Mouse (Mus musculus) heart, embryonic 15.5 days (tissue): ENCODE data around the gene Gm10563. TPM values are rescaled to one million over a fixed set of nuclear protein-coding genes. Genes with fewer than 3 reads are reported as not detected.

Source experiments
- ATAC-seq: fragments of 200-750 bp; cut with Nextera tagmentation; replicated peaks from 2 replicates; pipeline ENCODE4 v1.8.0; 2017; ENCODE audit warnings: low read depth, moderate TSS enrichment; ENCODE audit not compliant: insufficient number of reproducible peaks, insufficient read depth, low FRiP score
- H3K27ac ChIP-seq: fragments of 300-500 bp; sonication (generic); 2 replicates; pipeline ENCODE4 v1.5.1; 2015; ENCODE audit warnings: mild to moderate bottlenecking, inconsistent platforms
- H3K27me3 ChIP-seq: fragments of 300-500 bp; sonication (generic); 2 replicates; pipeline ENCODE4 v1.6.1; 2015; ENCODE audit warnings: inconsistent platforms
- H3K36me3 ChIP-seq: fragments of 300-500 bp; sonication (generic); 2 replicates; pipeline ENCODE4 v1.6.1; 2015; ENCODE audit warnings: mild to moderate bottlenecking, inconsistent platforms
- H3K4me1 ChIP-seq: fragments of 300-500 bp; sonication (generic); replicated peaks from 2 replicates; pipeline ENCODE4 v1.6.1; 2015; ENCODE audit warnings: inconsistent platforms
- H3K4me2 ChIP-seq: fragments of 300-500 bp; sonication (generic); 2 replicates; pipeline ENCODE4 v1.6.1; 2015; ENCODE audit warnings: inconsistent platforms, mild to moderate bottlenecking, moderate library complexity
- H3K4me3 ChIP-seq: fragments of 300-500 bp; sonication (generic); 2 replicates; pipeline ENCODE4 v1.5.1; 2015; ENCODE audit warnings: mild to moderate bottlenecking, inconsistent platforms
- H3K9ac ChIP-seq: fragments of 300-500 bp; sonication (generic); 2 replicates; pipeline ENCODE4 v1.6.1; 2015; ENCODE audit warnings: mild to moderate bottlenecking, inconsistent platforms
- H3K9me3 ChIP-seq: fragments of 300-500 bp; sonication (generic); replicated peaks from 2 replicates; pipeline ENCODE4 v1.6.1; 2016; ENCODE audit warnings: inconsistent platforms
- WGBS: fragments of 180-500 bp; shearing (Covaris S2); methylation state at CpG from one replicate; pipeline ENCODE4 v1.1.7; 2015; ENCODE audit warnings: mixed read lengths; 5-methylcytosine and 5-hydroxymethylcytosine counted together
- polyA plus RNA-seq: library from polyadenylated mRNA; unstranded; fragments of >200 nt; fragmentation: Nextera tagmentation; extraction: Ambion mirVana; gene quantifications from 2 replicates; pipeline ENCODE4 v1.2.1, GENCODE M21; 2015

Gm10563 gene
- polyA plus RNA-seq, 1 experiment from 2014 or later: not detected

DNA sequence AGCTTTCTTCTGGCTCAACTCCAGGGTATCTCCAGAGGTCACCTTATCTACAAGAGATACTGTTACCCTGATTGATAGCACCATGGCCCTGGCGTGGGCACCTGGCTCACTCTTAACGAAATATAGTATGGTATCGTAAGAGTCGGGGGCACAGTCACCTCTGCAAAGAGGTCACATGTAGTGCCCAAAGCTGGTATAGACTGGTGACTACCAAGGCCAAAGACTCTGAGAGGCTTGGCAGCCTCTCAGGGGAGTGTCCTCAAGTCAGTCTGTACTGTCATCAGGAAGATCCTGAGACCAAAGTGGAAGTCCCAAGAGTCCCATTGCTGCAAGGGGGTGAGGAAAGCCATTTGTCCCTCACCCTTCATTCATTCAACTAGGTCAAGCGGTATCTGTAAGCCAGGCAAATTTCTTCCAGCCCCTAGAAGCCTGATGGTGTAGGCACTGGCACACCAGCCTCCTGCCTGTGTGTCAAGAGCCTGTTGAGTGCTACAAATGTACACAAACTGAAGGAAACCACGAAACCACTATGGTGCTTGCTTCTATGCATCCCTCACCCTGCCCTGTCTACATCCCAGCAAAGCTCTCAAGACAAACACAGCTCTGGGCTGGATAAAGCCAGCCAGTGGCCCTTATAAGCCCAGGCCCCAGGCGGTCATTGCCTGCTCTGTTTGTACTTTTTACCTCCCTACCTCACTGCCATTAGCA lies 54.0 kb downstream of the Gm10563 start:
- H3K9me3 ChIP-seq: no peaks in the 10 kb centered on the region
- H3K4me1 ChIP-seq: no peaks in the 10 kb centered on the region
- H3K36me3 ChIP-seq: peaks cover 35% of the 10 kb centered on the region
- no peak overlapping the region for H3K27ac ChIP-seq
- no peak for ATAC-seq
- no peak overlapping the region for H3K4me2 ChIP-seq
- no peaks in the 10 kb centered on the region for H3K27me3 ChIP-seq
- 65% methylated on average over 7 of the region's 7 CpGs for WGBS
- H3K4me3 ChIP-seq: no peak overlapping the region
- no peak overlapping the region for H3K9ac ChIP-seq

GRCm38 (mm10) chr4:155589356-155589755 lies 55.9 kb downstream of the Gm10563 start:
- 95% methylated on average over 5 of the region's 5 CpGs for WGBS
- no peaks in the 10 kb centered on the region for H3K9me3 ChIP-seq
- no peaks in the 10 kb centered on the region for H3K4me1 ChIP-seq

GRCm38 (mm10) chr4:155582279-155582905 lies 62.8 kb downstream of the Gm10563 start:
- peaks cover 44% of the 10 kb centered on the region for H3K36me3 ChIP-seq
- ATAC-seq: no peak

More at GRCm38 (mm10) chr4:155589356-155589755, 55.9 kb downstream of the Gm10563 start:
- Histone ChIP-seq H3K4me3 (no peak overlapping the region), H3K27me3 (no peaks in the 10 kb centered on the region), H3K36me3 (peaks cover 53% of the 10 kb centered on the region), H3K9ac (no peak overlapping the region), H3K4me2 (no peak overlapping the region), H3K27ac (no peak overlapping the region)
- ATAC-seq: no peak

GRCm38 (mm10) chr4:155580420-155580819 lies 64.8 kb downstream of the Gm10563 start:
- no peak overlapping the region for H3K9ac ChIP-seq
- H3K4me2 ChIP-seq: no peak overlapping the region
- no peaks in the 10 kb centered on the region for H3K9me3 ChIP-seq
- ATAC-seq: no peak
- no peaks in the 10 kb centered on the region for H3K4me1 ChIP-seq
- H3K4me3 ChIP-seq: no peak overlapping the region
- WGBS: 33% methylated on average over 1 of the region's 1 CpGs
- H3K27me3 ChIP-seq: no peaks in the 10 kb centered on the region
- no peak overlapping the region for H3K27ac ChIP-seq
- H3K36me3 ChIP-seq: peaks cover 31% of the 10 kb centered on the region

More at GRCm38 (mm10) chr4:155582279-155582905, 62.8 kb downstream of the Gm10563 start:
- 89% methylated on average over 6 of the region's 6 CpGs for WGBS
- H3K27me3 ChIP-seq: no peaks in the 10 kb centered on the region
- H3K9me3 ChIP-seq: no peaks in the 10 kb centered on the region
- H3K27ac ChIP-seq: no peak overlapping the region
- no peak overlapping the region for H3K4me3 ChIP-seq
- H3K9ac ChIP-seq: no peak overlapping the region
- no peak overlapping the region for H3K4me2 ChIP-seq
- H3K4me1 ChIP-seq: no peaks in the 10 kb centered on the region

DNA sequence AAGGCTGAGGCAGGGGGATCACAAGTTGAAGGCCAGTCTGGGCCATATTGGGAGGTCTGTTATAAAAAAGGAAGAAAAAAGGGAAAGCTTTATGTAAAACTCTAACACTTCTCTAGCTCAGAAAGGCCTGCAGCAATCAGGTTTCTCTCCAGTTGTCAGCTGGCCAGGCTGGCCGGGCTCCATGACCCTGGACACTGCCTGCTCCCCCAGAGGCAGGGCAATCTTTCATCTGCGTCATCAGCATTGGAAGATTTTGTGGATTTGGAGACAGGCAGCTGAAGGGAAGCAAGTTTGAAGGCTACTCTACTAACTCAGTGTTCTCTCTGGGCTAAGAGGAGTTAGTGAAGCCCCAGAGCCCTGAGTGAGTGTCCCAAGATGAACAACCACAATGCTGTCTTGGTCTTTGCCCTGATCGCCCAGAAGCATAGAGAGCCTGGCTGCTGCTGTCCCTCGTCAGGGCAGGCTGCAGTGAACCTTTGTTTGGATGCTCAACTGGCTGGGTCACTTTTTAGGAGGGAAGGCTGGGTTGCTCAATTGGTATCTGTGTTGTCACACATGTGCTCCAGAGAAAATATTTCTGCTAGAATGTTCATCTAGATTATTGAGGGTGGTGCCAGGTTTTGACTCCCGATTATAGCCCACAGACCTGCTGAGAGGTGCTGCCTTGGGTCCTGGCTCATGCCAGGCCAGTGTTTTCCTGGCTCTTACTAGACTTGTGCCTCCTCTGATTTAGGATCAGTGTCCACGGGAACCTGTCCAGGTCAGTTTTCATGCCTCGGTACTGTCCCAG lies 66.7 kb downstream of the Gm10563 start:
- peaks cover 14% of the 10 kb centered on the region; the same call in 1 of the 2 replicates for H3K36me3 ChIP-seq
- no peak overlapping the region for H3K9ac ChIP-seq
- no peak overlapping the region for H3K4me3 ChIP-seq
- 0 out of 2 replicates have a peak, but pooled peaks cover 4% of the 10 kb centered on the region for H3K4me1 ChIP-seq
- 77% methylated on average over 7 of the region's 7 CpGs for WGBS
- ATAC-seq: no peak
- H3K27ac ChIP-seq: no peak overlapping the region
- no peaks in the 10 kb centered on the region for H3K27me3 ChIP-seq
- H3K4me2 ChIP-seq: no peak overlapping the region
- no peaks in the 10 kb centered on the region for H3K9me3 ChIP-seq

DNA sequence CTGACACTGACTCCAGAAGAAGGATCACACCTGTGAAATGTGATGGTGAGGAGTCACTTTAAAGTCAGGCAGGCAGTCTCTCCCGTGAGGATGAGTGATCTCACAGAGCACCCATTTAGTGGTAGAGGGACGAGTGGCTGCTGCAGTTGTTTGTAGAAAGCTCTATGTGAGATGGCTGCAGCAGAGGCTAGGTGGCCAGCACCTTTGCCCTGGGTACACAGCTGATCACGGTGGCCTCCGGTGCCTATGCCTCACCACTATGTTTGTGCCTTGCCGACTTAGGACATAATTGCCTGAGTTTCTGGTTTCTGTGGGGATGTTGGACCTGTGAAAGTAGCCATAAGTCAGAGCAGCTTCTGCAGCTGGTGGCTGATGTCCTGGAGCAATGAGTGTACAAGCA lies 67.5 kb downstream of the Gm10563 start:
- peaks cover 9% of the 10 kb centered on the region; the same call in 1 of the 2 replicates for H3K36me3 ChIP-seq
- no peak overlapping the region for H3K27ac ChIP-seq
- H3K9me3 ChIP-seq: no peaks in the 10 kb centered on the region
- H3K4me2 ChIP-seq: no peak overlapping the region
- no peak for ATAC-seq
- H3K9ac ChIP-seq: no peak overlapping the region
- WGBS: 82% methylated on average over 5 of the region's 5 CpGs
- H3K4me3 ChIP-seq: no peak overlapping the region
- H3K27me3 ChIP-seq: no peaks in the 10 kb centered on the region
- H3K4me1 ChIP-seq: 0 out of 2 replicates have a peak, but pooled peaks cover 4% of the 10 kb centered on the region

- no peak for ATAC-seq
- Histone ChIP-seq H3K4me3 (no peak overlapping the region), H3K9ac (no peak overlapping the region), H3K36me3 (peaks cover 7% of the 10 kb centered on the region; the same call in 1 of the 2 replicates), H3K4me2 (no peak overlapping the region), H3K27ac (no peak overlapping the region), H3K27me3 (no peaks in the 10 kb centered on the region), H3K4me1 (0 out of 2 replicates have a peak, but pooled peaks cover 4% of the 10 kb centered on the region), H3K9me3 (no peaks in the 10 kb centered on the region)
- 88% methylated on average over 9 of the region's 9 CpGs for WGBS
Measured at GRCm38 (mm10) chr4:155577132-155577531, 68.1 kb downstream of the Gm10563 start.

DNA sequence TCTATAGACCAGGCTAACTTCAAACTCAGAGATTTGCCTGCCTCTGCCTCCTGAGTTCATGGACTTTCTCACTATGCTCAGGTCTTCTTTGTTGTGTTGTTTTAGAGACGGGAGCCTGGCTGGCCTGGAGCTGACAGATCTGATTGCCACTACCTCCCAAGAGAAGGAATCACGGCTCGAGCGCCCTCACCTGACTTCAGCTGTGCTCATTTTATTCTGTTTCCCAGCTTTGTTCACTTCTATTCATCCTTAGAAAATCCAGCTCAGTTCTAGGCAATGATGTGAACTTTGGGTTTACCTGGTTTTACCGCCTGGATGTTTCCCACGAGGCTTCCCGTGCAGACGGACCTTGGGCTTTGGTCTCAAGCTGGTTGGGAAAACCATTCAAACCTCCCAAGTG lies 69.7 kb downstream of the Gm10563 start:
- 0 out of 2 replicates have a peak, but pooled peaks cover 7% of the 10 kb centered on the region for H3K4me1 ChIP-seq
- no peak overlapping the region for H3K9ac ChIP-seq
- no peaks in the 10 kb centered on the region for H3K27me3 ChIP-seq
- no peak for ATAC-seq
- H3K9me3 ChIP-seq: no peaks in the 10 kb centered on the region
- H3K4me2 ChIP-seq: no peak overlapping the region
- H3K27ac ChIP-seq: no peak overlapping the region
- H3K4me3 ChIP-seq: no peak overlapping the region
- H3K36me3 ChIP-seq: peaks cover 7% of the 10 kb centered on the region; the same call in 1 of the 2 replicates
- WGBS: 87% methylated on average over 8 of the region's 8 CpGs

DNA sequence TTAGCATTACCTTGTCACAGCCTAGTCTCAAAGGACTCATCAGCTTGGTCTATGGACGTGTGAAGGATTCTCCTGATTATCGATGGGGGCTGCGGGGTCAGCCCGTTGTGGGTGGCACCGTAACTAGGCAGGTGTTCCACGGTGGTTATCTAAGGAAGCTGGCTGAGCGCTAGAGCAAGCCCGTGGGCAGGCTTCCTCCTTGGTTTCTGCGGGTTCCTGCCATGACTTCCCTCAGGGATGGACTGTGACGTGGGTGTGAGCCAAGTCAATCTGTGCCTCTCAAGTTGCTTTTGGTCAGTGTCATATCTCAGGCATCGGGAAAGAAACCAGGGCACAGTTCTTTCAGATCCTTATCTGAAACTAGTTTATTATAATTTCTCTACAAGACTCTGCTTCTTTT lies 70.3 kb downstream of the Gm10563 start:
- no peaks in the 10 kb centered on the region for H3K9me3 ChIP-seq
- H3K9ac ChIP-seq: no peak overlapping the region
- ATAC-seq: no peak
- no peaks in the 10 kb centered on the region for H3K27me3 ChIP-seq
- 0 out of 2 replicates have a peak, but pooled peaks cover 8% of the 10 kb centered on the region for H3K4me1 ChIP-seq
- WGBS: 72% methylated on average over 11 of the region's 11 CpGs
- H3K4me3 ChIP-seq: no peak overlapping the region
- H3K4me2 ChIP-seq: no peak overlapping the region
- H3K36me3 ChIP-seq: peaks cover 7% of the 10 kb centered on the region; the same call in 1 of the 2 replicates
- H3K27ac ChIP-seq: no peak overlapping the region

GRCm38 (mm10) chr4:155573876-155574275 lies 71.3 kb downstream of the Gm10563 start:
- H3K27ac ChIP-seq: no peak overlapping the region
- no peak overlapping the region for H3K4me3 ChIP-seq
- H3K4me2 ChIP-seq: no peak overlapping the region
- H3K4me1 ChIP-seq: peaks cover 9% of the 10 kb centered on the region; the same call in 1 of the 2 replicates
- H3K27me3 ChIP-seq: no peaks in the 10 kb centered on the region
- no peak overlapping the region for H3K9ac ChIP-seq
- H3K9me3 ChIP-seq: no peaks in the 10 kb centered on the region
- WGBS: 88% methylated on average over 9 of the region's 9 CpGs
- peaks cover 7% of the 10 kb centered on the region; the same call in 1 of the 2 replicates for H3K36me3 ChIP-seq
- no peak for ATAC-seq

- no peak for ATAC-seq
- Histone ChIP-seq H3K4me3 (no peak overlapping the region), H3K9me3 (no peaks in the 10 kb centered on the region), H3K27ac (no peak overlapping the region), H3K4me2 (no peak overlapping the region), H3K4me1 (peaks cover 14% of the 10 kb centered on the region), H3K9ac (no peak overlapping the region), H3K27me3 (no peaks in the 10 kb centered on the region), H3K36me3 (peaks cover 7% of the 10 kb centered on the region; the same call in 1 of the 2 replicates)
- WGBS: 83% methylated on average over 2 of the region's 2 CpGs
Measured at GRCm38 (mm10) chr4:155573155-155573554, 72.1 kb downstream of the Gm10563 start.
